Mouse (Mus musculus) lung, embryonic 16.5 days (tissue): ENCODE data around the gene Map4k3. TPM values are rescaled to one million over a fixed set of nuclear protein-coding genes. Genes with fewer than 3 reads are reported as not detected.

Experiments used
- ATAC-seq: fragments of 200-750 bp; cut with Nextera tagmentation; 2 replicates; pipeline ENCODE4 v1.8.0; 2017; ENCODE audit warnings: low read depth, mild to moderate bottlenecking, moderate library complexity
- H3K27ac ChIP-seq: fragments of 300-500 bp; sonication (generic); 2 replicates; pipeline ENCODE4 v1.5.1; 2014; ENCODE audit warnings: mild to moderate bottlenecking, control low read depth, low read length
- H3K27me3 ChIP-seq: fragments of 300-500 bp; sonication (generic); 2 replicates; pipeline ENCODE4 v1.6.1; 2014; ENCODE audit warnings: low read depth, low read length, mixed read lengths; ENCODE audit not compliant: control insufficient read depth, insufficient read depth
- H3K36me3 ChIP-seq: fragments of 300-500 bp; sonication (generic); 2 replicates; pipeline ENCODE4 v1.6.1; 2014; ENCODE audit warnings: low read length; ENCODE audit not compliant: control insufficient read depth, insufficient read depth
- H3K4me1 ChIP-seq: fragments of 300-500 bp; sonication (generic); replicated peaks from 2 replicates; pipeline ENCODE4 v1.6.1; 2014; ENCODE audit warnings: low read length, mixed read lengths; ENCODE audit not compliant: control insufficient read depth, insufficient read depth
- H3K4me2 ChIP-seq: fragments of 300-500 bp; sonication (generic); 2 replicates; pipeline ENCODE4 v1.6.1; 2014; ENCODE audit warnings: low read depth, low read length, control low read depth
- H3K4me3 ChIP-seq: fragments of 300-500 bp; sonication (generic); 2 replicates; pipeline ENCODE4 v1.5.1; 2014; ENCODE audit warnings: mild to moderate bottlenecking, low read length, control low read depth
- H3K9ac ChIP-seq: fragments of 300-500 bp; sonication (generic); 2 replicates; pipeline ENCODE4 v1.6.1; 2014; ENCODE audit warnings: low read length, control low read depth
- H3K9me3 ChIP-seq: fragments of 300-500 bp; sonication (generic); 2 replicates; pipeline ENCODE4 v1.6.1; 2016; ENCODE audit warnings: low read length; ENCODE audit not compliant: control insufficient read depth
- WGBS: fragments of 180-500 bp; shearing (Covaris S2); extraction: QIAGEN DNeasy Blood & Tissue Kit; methylation state at CpG from one replicate; pipeline ENCODE4 v1.1.7; 2014; 5-methylcytosine and 5-hydroxymethylcytosine counted together
- polyA plus RNA-seq: library from polyadenylated mRNA; unstranded; fragments of >200 nt; fragmentation: Nextera tagmentation; extraction: Ambion mirVana; gene quantifications from 2 replicates; pipeline ENCODE4 v1.2.1, GENCODE M21; 2015

The Map4k3 gene
- 42.5 and 44.0 TPM in 2 replicates for polyA plus RNA-seq

GRCm38 (mm10) chr17:80728062-80728858 lies at the start of gene Map4k3:
Map4k3 (minus strand) TSS chr17:80728485.
- ATAC-seq: peak; percentile 95
- under 1% methylated on average over 48 of the region's 64 CpGs for WGBS
- Histone ChIP-seq H3K4me1 (peaks cover 30% of the 10 kb centered on the region), H3K4me2 (peak within 1 kb of the TSS; percentile 84), H3K27me3 (no peaks in the 10 kb centered on the region), H3K4me3 (peak within 1 kb of the TSS; percentile 66), H3K36me3 (peaks cover 4% of the 10 kb centered on the region), H3K9ac (peak within 1 kb of the TSS; percentile 94), H3K27ac (peak within 1 kb of the TSS; percentile 97), H3K9me3 (0 out of 2 replicates have a peak, but pooled peaks cover 3% of the 10 kb centered on the region)

- H3K27ac ChIP-seq: no peak overlapping the region
- no peaks in the 10 kb centered on the region for H3K36me3 ChIP-seq
- peaks cover 14% of the 10 kb centered on the region for H3K4me1 ChIP-seq
- WGBS: 93% methylated on average over 1 of the region's 1 CpGs
- H3K4me3 ChIP-seq: no peak overlapping the region
- no peak for ATAC-seq
- no peaks in the 10 kb centered on the region for H3K27me3 ChIP-seq
- H3K9ac ChIP-seq: no peak overlapping the region
- peaks cover 7% of the 10 kb centered on the region; the same call in 1 of the 2 replicates for H3K9me3 ChIP-seq
- no peak overlapping the region for H3K4me2 ChIP-seq
Measured at GRCm38 (mm10) chr17:80777581-80777980, 49.3 kb upstream of the Map4k3 start.

- H3K4me1 ChIP-seq: peaks cover 12% of the 10 kb centered on the region
- no peak overlapping the region for H3K4me3 ChIP-seq
- no peaks in the 10 kb centered on the region for H3K36me3 ChIP-seq
- H3K9ac ChIP-seq: no peak overlapping the region
- WGBS: 48% methylated on average over 8 of the region's 8 CpGs
- H3K27me3 ChIP-seq: no peaks in the 10 kb centered on the region
- no peak overlapping the region for H3K4me2 ChIP-seq
- peak overlapping the region; percentile 53 for H3K27ac ChIP-seq
- ATAC-seq: peak; percentile 29; the same call in 1 of the 2 replicates
- peaks cover 7% of the 10 kb centered on the region; the same call in 1 of the 2 replicates for H3K9me3 ChIP-seq
Measured at GRCm38 (mm10) chr17:80775178-80775788, 47.0 kb upstream of the Map4k3 start.

- Histone ChIP-seq H3K4me2 (peak overlapping the region; percentile 37), H3K9me3 (peaks cover 8% of the 10 kb centered on the region; the same call in 1 of the 2 replicates)
- peak; percentile 83 for ATAC-seq
Measured at GRCm38 (mm10) chr17:80772545-80773453, 44.5 kb upstream of the Map4k3 start.

GRCm38 (mm10) chr17:80770065-80770464 lies 41.8 kb upstream of the Map4k3 start:
- Histone ChIP-seq H3K27ac (no peak overlapping the region), H3K4me3 (no peak overlapping the region), H3K4me1 (peaks cover 14% of the 10 kb centered on the region), H3K9ac (no peak overlapping the region), H3K9me3 (peaks cover 3% of the 10 kb centered on the region; the same call in 1 of the 2 replicates), H3K27me3 (no peaks in the 10 kb centered on the region), H3K4me2 (no peak overlapping the region), H3K36me3 (no peaks in the 10 kb centered on the region)
- ATAC-seq: no peak
- WGBS: 80% methylated on average over 1 of the region's 1 CpGs

More at GRCm38 (mm10) chr17:80772545-80773453, 44.5 kb upstream of the Map4k3 start:
- WGBS: 22% methylated on average over 14 of the region's 14 CpGs
- Histone ChIP-seq H3K27ac (peak overlapping the region; percentile 81), H3K36me3 (no peaks in the 10 kb centered on the region), H3K27me3 (no peaks in the 10 kb centered on the region), H3K4me1 (peaks cover 10% of the 10 kb centered on the region), H3K9ac (0 out of 2 replicates have a peak overlapping the region, but pooled peaks have one; percentile 21), H3K4me3 (no peak overlapping the region)

GRCm38 (mm10) chr17:80765204-80765603 lies 36.9 kb upstream of the Map4k3 start:
- peaks cover 2% of the 10 kb centered on the region; the same call in 1 of the 2 replicates for H3K9me3 ChIP-seq
- WGBS: 24% methylated on average over 2 of the region's 2 CpGs
- H3K4me1 ChIP-seq: peaks cover 15% of the 10 kb centered on the region
- H3K36me3 ChIP-seq: no peaks in the 10 kb centered on the region
- H3K27ac ChIP-seq: peak overlapping the region; percentile 25; the same call in 1 of the 2 replicates
- H3K9ac ChIP-seq: no peak overlapping the region
- H3K4me3 ChIP-seq: no peak overlapping the region
- no peaks in the 10 kb centered on the region for H3K27me3 ChIP-seq
- ATAC-seq: peak; percentile 40; the same call in 1 of the 2 replicates
- no peak overlapping the region for H3K4me2 ChIP-seq

- Histone ChIP-seq H3K9me3 (no peaks in the 10 kb centered on the region), H3K4me2 (no peak overlapping the region), H3K4me1 (peaks cover 15% of the 10 kb centered on the region), H3K27ac (peak overlapping the region; percentile 11), H3K36me3 (no peaks in the 10 kb centered on the region), H3K4me3 (no peak overlapping the region), H3K27me3 (no peaks in the 10 kb centered on the region), H3K9ac (no peak overlapping the region)
- WGBS: 24% methylated on average over 11 of the region's 11 CpGs
- ATAC-seq: peak; percentile 48
Measured at GRCm38 (mm10) chr17:80763065-80763681, 34.9 kb upstream of the Map4k3 start.

- WGBS: 73% methylated on average over 9 of the region's 9 CpGs
- no peak overlapping the region for H3K4me3 ChIP-seq
- no peak overlapping the region for H3K4me2 ChIP-seq
- H3K27ac ChIP-seq: no peak overlapping the region
- H3K9me3 ChIP-seq: no peaks in the 10 kb centered on the region
- H3K9ac ChIP-seq: no peak overlapping the region
- peaks cover 15% of the 10 kb centered on the region for H3K4me1 ChIP-seq
- H3K27me3 ChIP-seq: no peaks in the 10 kb centered on the region
- no peaks in the 10 kb centered on the region for H3K36me3 ChIP-seq
- no peak for ATAC-seq
Measured at GRCm38 (mm10) chr17:80762391-80763040, 34.2 kb upstream of the Map4k3 start.
